Mouse (Mus musculus) heart, embryonic 11.5 days (tissue): Measurements from ENCODE around the gene Crtc2. TPM values are rescaled to one million over a fixed set of nuclear protein-coding genes. Genes with fewer than 3 reads are reported as not detected.
A peak's percentile ranks its signal among the peaks of the same experiment; 100 is the strongest.

Source experiments
- ATAC-seq: fragments of 200-750 bp; cut with Nextera tagmentation; replicated peaks from 2 replicates; pipeline ENCODE4 v1.8.0; 2017; ENCODE audit warnings: moderate library complexity; ENCODE audit not compliant: insufficient number of reproducible peaks, low FRiP score, low TSS enrichment
- H3K27ac ChIP-seq: fragments of 300-500 bp; sonication (generic); 2 replicates; pipeline ENCODE4 v1.5.1; 2014; ENCODE audit warnings: mild to moderate bottlenecking, low read depth, low read length
- H3K27me3 ChIP-seq: fragments of 300-500 bp; sonication (generic); 2 replicates; pipeline ENCODE4 v1.6.1; 2014; ENCODE audit warnings: mild to moderate bottlenecking, low read length, mixed read lengths; ENCODE audit not compliant: control insufficient read depth, insufficient read depth
- H3K36me3 ChIP-seq: fragments of 300-500 bp; sonication (generic); 2 replicates; pipeline ENCODE4 v1.6.1; 2014; ENCODE audit warnings: mild to moderate bottlenecking, low read length, moderate library complexity, mixed read lengths; ENCODE audit not compliant: control insufficient read depth, insufficient read depth
- H3K4me1 ChIP-seq: fragments of 300-500 bp; sonication (generic); 2 replicates; pipeline ENCODE4 v1.6.1; 2014; ENCODE audit warnings: low read length; ENCODE audit not compliant: control insufficient read depth, insufficient read depth
- H3K4me2 ChIP-seq: fragments of 300-500 bp; sonication (generic); 2 replicates; pipeline ENCODE4 v1.6.1; 2014; ENCODE audit warnings: mild to moderate bottlenecking, moderate library complexity
- H3K4me3 ChIP-seq: fragments of 300-500 bp; sonication (generic); 2 replicates; pipeline ENCODE4 v1.5.1; 2014; ENCODE audit warnings: low read depth, low read length
- H3K9ac ChIP-seq: fragments of 300-500 bp; sonication (generic); 2 replicates; pipeline ENCODE4 v1.6.1; 2014; ENCODE audit warnings: mild to moderate bottlenecking, low read depth, low read length, moderate library complexity
- H3K9me3 ChIP-seq: fragments of 300-500 bp; sonication (generic); replicated peaks from 2 replicates; pipeline ENCODE4 v1.6.1; 2016; ENCODE audit warnings: low read length; ENCODE audit not compliant: control insufficient read depth
- WGBS: fragments of 180-500 bp; shearing (Covaris S2); extraction: QIAGEN DNeasy Blood & Tissue Kit; methylation state at CpG from one replicate; pipeline ENCODE4 v1.1.7; 2014; ENCODE audit not compliant: insufficient replicate concordance; 5-methylcytosine and 5-hydroxymethylcytosine counted together
- polyA plus RNA-seq: library from polyadenylated mRNA; unstranded; fragments of >200 nt; fragmentation: Nextera tagmentation; extraction: Ambion mirVana; gene quantifications from 2 replicates; pipeline ENCODE4 v1.2.1, GENCODE M21; 2014

Crtc2 gene
- polyA plus RNA-seq, 1 experiment from 2014 or later: 11.6 TPM

- ATAC-seq: no peak
- Histone ChIP-seq H3K4me3 (no peak overlapping the region), H3K27me3 (no peaks in the 10 kb centered on the region), H3K9me3 (no peaks in the 10 kb centered on the region), H3K9ac (peak overlapping the region; percentile 92), H3K4me1 (peaks cover 9% of the 10 kb centered on the region; the same call in 1 of the 2 replicates), H3K27ac (no peak overlapping the region), H3K4me2 (peak overlapping the region; percentile 80), H3K36me3 (peaks cover 20% of the 10 kb centered on the region)
- 88% methylated on average over 20 of the region's 20 CpGs for WGBS
Measured at GRCm38 (mm10) chr3:90266901-90267775, 13.2 kb downstream of the Crtc2 start.

- Histone ChIP-seq H3K4me3 (no peak overlapping the region), H3K4me1 (peaks cover 9% of the 10 kb centered on the region; the same call in 1 of the 2 replicates), H3K27ac (no peak overlapping the region), H3K27me3 (no peaks in the 10 kb centered on the region), H3K9me3 (no peaks in the 10 kb centered on the region), H3K4me2 (no peak overlapping the region), H3K36me3 (peaks cover 18% of the 10 kb centered on the region), H3K9ac (no peak overlapping the region)
- 88% methylated on average over 11 of the region's 11 CpGs for WGBS
- ATAC-seq: no peak
Measured at GRCm38 (mm10) chr3:90268190-90268589, 14.2 kb downstream of the Crtc2 start.

- 87% methylated on average over 16 of the region's 16 CpGs for WGBS
- H3K9me3 ChIP-seq: no peaks in the 10 kb centered on the region
Measured at GRCm38 (mm10) chr3:90268971-90269370, 15.0 kb downstream of the Crtc2 start.

GRCm38 (mm10) chr3:90270784-90271183 is 16.8 kb downstream of the Crtc2 start:
- no peak for ATAC-seq
- Histone ChIP-seq H3K27me3 (no peaks in the 10 kb centered on the region), H3K4me2 (no peak overlapping the region), H3K36me3 (peaks cover 17% of the 10 kb centered on the region), H3K9me3 (no peaks in the 10 kb centered on the region), H3K4me1 (peaks cover 9% of the 10 kb centered on the region; the same call in 1 of the 2 replicates), H3K9ac (no peak overlapping the region), H3K27ac (no peak overlapping the region), H3K4me3 (no peak overlapping the region)
- WGBS: 89% methylated on average over 8 of the region's 8 CpGs

More at GRCm38 (mm10) chr3:90268971-90269370, 15.0 kb downstream of the Crtc2 start:
- no peak overlapping the region for H3K9ac ChIP-seq
- no peak overlapping the region for H3K4me2 ChIP-seq
- peaks cover 9% of the 10 kb centered on the region; the same call in 1 of the 2 replicates for H3K4me1 ChIP-seq
- H3K36me3 ChIP-seq: peaks cover 17% of the 10 kb centered on the region
- no peaks in the 10 kb centered on the region for H3K27me3 ChIP-seq
- no peak overlapping the region for H3K4me3 ChIP-seq
- H3K27ac ChIP-seq: no peak overlapping the region
- ATAC-seq: no peak

- no peak overlapping the region for H3K27ac ChIP-seq
- H3K4me1 ChIP-seq: no peaks in the 10 kb centered on the region
- ATAC-seq: no peak
- no peak overlapping the region for H3K4me2 ChIP-seq
- H3K9ac ChIP-seq: no peak overlapping the region
- H3K4me3 ChIP-seq: no peak overlapping the region
- H3K27me3 ChIP-seq: no peaks in the 10 kb centered on the region
- H3K9me3 ChIP-seq: no peaks in the 10 kb centered on the region
- WGBS: 74% methylated on average over 9 of the region's 9 CpGs
- H3K36me3 ChIP-seq: peaks cover 21% of the 10 kb centered on the region
Measured at GRCm38 (mm10) chr3:90272170-90272569, 18.2 kb downstream of the Crtc2 start.

- no peaks in the 10 kb centered on the region for H3K9me3 ChIP-seq
- H3K9ac ChIP-seq: no peak overlapping the region
- WGBS: 92% methylated on average over 22 of the region's 22 CpGs
- no peak overlapping the region for H3K27ac ChIP-seq
- H3K4me2 ChIP-seq: no peak overlapping the region
- ATAC-seq: no peak
- H3K4me3 ChIP-seq: no peak overlapping the region
- H3K4me1 ChIP-seq: no peaks in the 10 kb centered on the region
- no peaks in the 10 kb centered on the region for H3K27me3 ChIP-seq
- peaks cover 21% of the 10 kb centered on the region for H3K36me3 ChIP-seq
Measured at GRCm38 (mm10) chr3:90273855-90274254, 19.9 kb downstream of the Crtc2 start.

- H3K4me2 ChIP-seq: no peak overlapping the region
- no peak overlapping the region for H3K27ac ChIP-seq
- H3K27me3 ChIP-seq: no peaks in the 10 kb centered on the region
- no peaks in the 10 kb centered on the region for H3K9me3 ChIP-seq
- peaks cover 26% of the 10 kb centered on the region for H3K36me3 ChIP-seq
- H3K9ac ChIP-seq: no peak overlapping the region
- no peak for ATAC-seq
- H3K4me3 ChIP-seq: no peak overlapping the region
- 88% methylated on average over 11 of the region's 11 CpGs for WGBS
- H3K4me1 ChIP-seq: no peaks in the 10 kb centered on the region
Measured at GRCm38 (mm10) chr3:90275286-90275685, 21.3 kb downstream of the Crtc2 start.

GRCm38 (mm10) chr3:90276858-90277257 is 22.9 kb downstream of the Crtc2 start:
- peaks cover 26% of the 10 kb centered on the region for H3K36me3 ChIP-seq
- ATAC-seq: no peak
- 38% methylated on average over 16 of the region's 16 CpGs for WGBS

More at GRCm38 (mm10) chr3:90276858-90277257, 22.9 kb downstream of the Crtc2 start:
- no peaks in the 10 kb centered on the region for H3K4me1 ChIP-seq
- H3K4me3 ChIP-seq: no peak overlapping the region
- H3K9me3 ChIP-seq: no peaks in the 10 kb centered on the region
- H3K4me2 ChIP-seq: no peak overlapping the region
- no peak overlapping the region for H3K9ac ChIP-seq
- H3K27me3 ChIP-seq: no peaks in the 10 kb centered on the region
- H3K27ac ChIP-seq: no peak overlapping the region
